Mouse (Mus musculus): ENCODE measurements around the gene Fam227a. TPM values are rescaled to one million over a fixed set of nuclear protein-coding genes. Genes with fewer than 3 reads are reported as not detected.

Fam227a gene
- 1 to 10 TPM; 3.3 to 3.6 TPM for total RNA-seq (2023)

GRCm38 (mm10) chr15:79658531-79659375 lies at the start of gene Fam227a, which contains the start of gene Cby1:
Gene Fam227a, minus strand, starts transcription at chr15:79658956.
Gene Cby1, plus strand, starts transcription at chr15:79659199.

DNA sequence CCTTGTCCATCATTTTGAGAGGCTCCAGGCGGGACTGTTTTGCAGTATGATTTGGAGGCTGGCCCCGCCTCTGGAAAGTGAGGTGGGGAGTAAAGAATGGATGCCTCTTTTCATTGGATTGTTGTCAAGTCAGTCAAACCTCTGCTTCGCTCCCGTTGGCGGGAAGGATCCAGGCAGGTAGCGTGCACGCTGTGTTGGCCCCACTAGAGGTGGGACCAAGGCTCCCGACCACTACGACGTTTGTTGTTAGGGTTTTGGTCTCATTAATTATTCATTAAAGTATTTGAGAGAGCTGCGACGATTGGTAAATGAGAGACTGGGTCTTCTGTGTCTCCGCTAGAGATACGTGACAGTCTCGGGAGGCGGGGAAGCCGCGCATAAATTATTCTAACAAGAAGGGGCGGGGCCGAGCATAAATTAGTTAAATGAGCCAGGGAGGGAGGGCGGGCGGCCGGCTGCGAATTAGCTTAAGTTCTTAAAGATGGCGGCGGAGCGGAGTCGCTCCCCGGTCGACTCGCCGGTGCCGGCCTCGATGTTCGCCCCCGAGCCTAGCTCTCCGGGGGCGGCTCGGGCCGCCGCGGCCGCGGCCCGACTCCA lies 31.8 kb upstream of the Fam227a start, which contains the start of gene Gtpbp1:
Gtpbp1 (plus strand) TSS at position 420 of the 597 bp plus-strand sequence.

DNA sequence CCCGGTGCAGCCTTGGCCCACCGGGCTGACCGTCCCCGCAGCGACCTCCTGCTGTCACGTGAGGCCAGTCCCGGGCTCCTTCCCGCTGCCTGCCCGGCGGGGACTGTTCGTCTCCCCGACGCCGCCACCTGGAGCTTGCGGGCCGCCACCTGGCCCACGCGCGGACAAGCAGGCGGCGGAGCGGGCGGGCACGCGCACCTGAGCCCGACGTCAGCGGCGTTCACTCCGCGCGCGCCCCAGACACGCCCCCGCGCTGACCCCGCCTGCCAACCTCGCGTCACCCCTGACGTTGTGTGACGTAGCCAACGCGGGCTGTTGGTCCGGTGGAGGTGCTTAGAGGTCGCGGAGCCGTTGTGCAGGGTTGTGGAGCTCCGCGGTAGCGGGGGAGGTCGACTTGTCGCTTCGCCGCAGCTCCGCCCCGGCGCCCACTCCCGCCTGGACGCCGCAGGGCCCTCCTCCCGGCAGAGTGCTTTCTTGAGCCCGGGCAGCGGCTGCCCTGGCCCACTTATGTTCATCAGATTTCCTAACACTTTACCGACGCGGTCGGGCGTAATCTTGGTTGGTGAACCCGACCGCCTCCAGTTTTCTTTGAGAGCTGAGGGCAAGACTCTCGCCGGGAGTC lies 29.0 kb upstream of the Fam227a start, which contains the start of gene Josd1:
Josd1 (minus strand) TSS at position 274 of the 622 bp plus-strand sequence.

DNA sequence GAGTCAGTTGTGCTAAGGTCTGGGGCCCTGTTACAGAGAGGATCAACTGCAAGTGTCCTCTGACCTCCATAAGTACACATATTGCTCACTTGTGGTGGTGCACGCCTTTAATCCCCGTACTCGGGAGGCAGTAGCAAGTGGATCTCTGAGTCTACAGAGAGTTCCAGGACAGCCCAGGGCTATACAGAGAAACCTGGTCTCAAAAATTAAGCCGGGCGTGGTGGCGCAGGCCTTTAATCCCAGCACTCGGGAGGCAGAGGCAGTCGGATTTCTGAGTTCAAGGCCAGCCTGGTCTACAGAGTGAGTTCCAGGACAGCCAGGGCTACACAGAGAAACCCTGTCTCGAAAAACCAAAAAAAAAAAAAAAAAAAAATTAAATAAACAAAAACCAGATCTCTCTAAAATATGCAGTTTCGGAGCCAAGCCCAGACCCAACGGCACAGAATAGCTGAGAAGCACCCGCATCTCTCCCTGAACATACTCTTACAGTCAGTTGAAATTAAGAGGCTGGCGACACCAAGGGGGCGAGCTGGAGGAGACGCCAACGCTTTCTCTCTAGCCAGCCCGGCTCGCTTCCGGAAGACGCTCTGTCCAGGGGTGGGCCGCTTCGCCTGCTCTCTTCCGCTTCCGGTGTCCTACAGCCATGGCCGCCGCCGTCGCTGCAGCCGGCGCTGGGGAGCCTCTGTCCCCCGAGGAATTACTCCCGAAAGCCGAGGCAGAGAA lies 11.7 kb upstream of the Fam227a start, which contains the start of gene Tomm22:
Tomm22 (plus strand) TSS at position 613 of the 723 bp plus-strand sequence.

DNA sequence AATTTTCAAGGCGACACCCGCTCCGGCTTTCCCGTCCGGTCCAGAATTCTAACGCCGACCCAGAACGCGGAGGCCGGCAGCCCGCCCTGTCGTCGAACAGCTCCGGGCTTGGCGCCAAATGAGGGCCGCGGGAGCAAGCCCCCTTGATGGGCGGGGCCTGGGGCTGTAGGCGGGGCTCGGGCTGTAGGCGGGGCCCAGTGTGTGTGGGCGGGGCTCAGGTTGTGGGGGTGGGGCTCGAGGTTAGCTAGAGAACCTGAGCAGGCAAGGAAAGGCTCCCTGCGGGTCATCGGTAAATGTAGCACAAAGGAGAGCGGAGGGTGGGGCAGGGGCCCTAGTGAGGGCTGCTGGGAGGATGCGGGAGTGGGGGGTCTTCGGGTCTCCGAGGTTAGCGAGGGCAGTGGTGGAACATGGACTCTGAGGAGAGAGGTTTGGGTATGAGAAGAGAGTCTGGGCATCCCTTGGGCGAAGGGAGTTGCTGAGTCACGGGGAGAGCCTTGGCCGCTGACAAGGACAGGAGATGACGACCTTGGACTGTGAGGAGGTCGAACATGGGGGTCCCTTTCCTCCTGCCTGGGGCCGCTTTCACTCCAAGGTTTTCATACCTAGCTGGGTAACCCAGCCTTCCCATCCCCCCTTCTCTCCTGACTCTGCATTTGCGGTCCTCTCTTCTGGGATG lies 53.6 kb downstream of the Fam227a start, which contains the start of gene Dmc1:
Dmc1 (minus strand) TSS at position 120 of the 676 bp plus-strand sequence.

Other genes starting within 250 kb of the Fam227a start
- gene Csnk1e, start 203.4 kb downstream of the Fam227a start, total RNA-seq (2023), result 10 to 100 TPM; 25.2 to 39.6 TPM
- gene Kcnj4, start 153.7 kb downstream of the Fam227a start, total RNA-seq (2023), result not detected
- gene Kdelr3, start 142.5 kb downstream of the Fam227a start, total RNA-seq (2023), result not detected
- gene Ddx17, start 112.2 kb downstream of the Fam227a start, total RNA-seq (2023), result 100 to 1,000 TPM; 438 to 445 TPM
- not detected for gene Dmc1, start 53.8 kb downstream of the Fam227a start, total RNA-seq (2023)
- gene Cby1, start 243 bp upstream of the Fam227a start, total RNA-seq (2023), result 1 to 10 TPM; 6.8 to 8.3 TPM
- 100 to 1,000 TPM; 105 to 109 TPM for gene Tomm22, start 11.9 kb upstream of the Fam227a start, total RNA-seq (2023)
- 10 to 100 TPM; 23.9 to 33.6 TPM for gene Josd1, start 29.0 kb upstream of the Fam227a start, total RNA-seq (2023)
- 10 to 100 TPM; 69.7 to 81.8 TPM for gene Gtpbp1, start 31.9 kb upstream of the Fam227a start, total RNA-seq (2023)
- gene Sun2, start 83.6 kb upstream of the Fam227a start, total RNA-seq (2023), result 100 to 1,000 TPM; 349 to 351 TPM
- 10 to 100 TPM in 1 of 2 experiments, 1 to 10 TPM in 1; 7.8 to 11.4 TPM for gene Dnal4, start 118.9 kb upstream of the Fam227a start, total RNA-seq (2023)
- under 1 TPM; 0.15 TPM for gene Nptxr, start 145.8 kb upstream of the Fam227a start, total RNA-seq (2023)
- not detected for gene Npcd, start 175.3 kb upstream of the Fam227a start, total RNA-seq (2023)
- gene Cbx6, start 175.7 kb upstream of the Fam227a start, total RNA-seq (2023), result 10 to 100 TPM; 12.5 to 15.8 TPM
- gene Apobec3, start 232.7 kb upstream of the Fam227a start, total RNA-seq (2023), result 100 to 1,000 TPM; 396 to 482 TPM